Mouse (Mus musculus): ENCODE measurements around the gene Dnajb12.

GRCm38 (mm10) chr10:59907080-59907609 lies 27.8 kb downstream of the Dnajb12 start:
- TF ChIP-seq POLR2A (IDR thresholded peaks at IDR 0.05; ENCODE audit: control insufficient read depth, extremely low read depth, insufficient read depth, low read length, poor library complexity) (no peak), CTCF (IDR thresholded peaks at IDR 0.05; ENCODE audit: borderline replicate concordance, control insufficient read depth, extremely low read depth, insufficient read depth, low read length, poor library complexity) (no peak)
